Mouse (Mus musculus) spleen, adult 12 weeks (tissue): ENCODE results near the gene Nupr1.

Experiments used
- DNase-seq: peaks from one replicate; pipeline ENCODE4 v3.0.0; 2022; ENCODE audit warnings: low spot score

Nupr1 gene

GRCm38 (mm10) chr7:126596414-126596813 is 34.2 kb downstream of the Nupr1 start:
- no peak for DNase-seq

- no peak for DNase-seq
These were observed 34.8 kb downstream of the Nupr1 start for GRCm38 (mm10) chr7:126595890-126596289.

- no peak for DNase-seq
These were observed 35.6 kb downstream of the Nupr1 start, which contains the start of gene Il27 for GRCm38 (mm10) chr7:126594862-126595561. Gene Il27 (minus strand): TSS chr7:126594941.

GRCm38 (mm10) chr7:126587779-126588178 is 42.9 kb downstream of the Nupr1 start:
- DNase-seq, result no peak

GRCm38 (mm10) chr7:126586839-126587238 is 43.8 kb downstream of the Nupr1 start:
- no peak for DNase-seq

- DNase-seq, result no peak
These were observed 44.9 kb downstream of the Nupr1 start, which contains the start of gene Cln3 for GRCm38 (mm10) chr7:126585717-126586116. Gene Cln3 (minus strand): TSS chr7:126585817.

GRCm38 (mm10) chr7:126584506-126584977 is 46.1 kb downstream of the Nupr1 start, which contains the start of gene Apobr:
Gene Apobr (plus strand): TSS chr7:126584942.
- no peak for DNase-seq

GRCm38 (mm10) chr7:126583761-126584160 is 46.9 kb downstream of the Nupr1 start:
- DNase-seq, result no peak

GRCm38 (mm10) chr7:126583251-126583709 is 47.4 kb downstream of the Nupr1 start:
- DNase-seq, result peak; percentile 72

GRCm38 (mm10) chr7:126582759-126583158 is 47.9 kb downstream of the Nupr1 start:
- DNase-seq, result no peak

- no peak for DNase-seq
These were observed 49.0 kb downstream of the Nupr1 start for GRCm38 (mm10) chr7:126581661-126582060.

- no peak for DNase-seq
These were observed 51.5 kb downstream of the Nupr1 start for GRCm38 (mm10) chr7:126579172-126579571.

GRCm38 (mm10) chr7:126576946-126577345 is 53.7 kb downstream of the Nupr1 start:
- DNase-seq, result peak; percentile 44
